Mouse (Mus musculus): Measurements from ENCODE around the gene Gm45062. TPM values are rescaled to one million over a fixed set of nuclear protein-coding genes. Genes with fewer than 3 reads are reported as not detected.
"Not testable (repeated sequence)": the region's sequence is repeated elsewhere in the genome, so short reads cannot be mapped to it uniquely, and the experiment has no call there.

Gene Gm45062
- polyA plus RNA-seq, 1 experiment from 2014 or later, result 10.9 TPM

GRCm38 (mm10) chr6:8283255-8283654, 24.0 kb downstream of the Gm45062 start:
- Histone ChIP-seq H3K36me3 (replicated peaks) (no peaks in the 10 kb centered on the region), H3K27ac (no peak overlapping the region), H3K4me3 (no peak overlapping the region), H3K27me3 (replicated peaks) (no peaks in the 10 kb centered on the region), H3K4me1 (no peaks in the 10 kb centered on the region), H3K9me3 (no peaks in the 10 kb centered on the region), H3K9ac (no peak overlapping the region), H3K4me2 (no peak overlapping the region)
- no peak for ATAC-seq (replicated peaks)
- WGBS, result 75% methylated on average over 4 of the region's 4 CpGs

DNA sequence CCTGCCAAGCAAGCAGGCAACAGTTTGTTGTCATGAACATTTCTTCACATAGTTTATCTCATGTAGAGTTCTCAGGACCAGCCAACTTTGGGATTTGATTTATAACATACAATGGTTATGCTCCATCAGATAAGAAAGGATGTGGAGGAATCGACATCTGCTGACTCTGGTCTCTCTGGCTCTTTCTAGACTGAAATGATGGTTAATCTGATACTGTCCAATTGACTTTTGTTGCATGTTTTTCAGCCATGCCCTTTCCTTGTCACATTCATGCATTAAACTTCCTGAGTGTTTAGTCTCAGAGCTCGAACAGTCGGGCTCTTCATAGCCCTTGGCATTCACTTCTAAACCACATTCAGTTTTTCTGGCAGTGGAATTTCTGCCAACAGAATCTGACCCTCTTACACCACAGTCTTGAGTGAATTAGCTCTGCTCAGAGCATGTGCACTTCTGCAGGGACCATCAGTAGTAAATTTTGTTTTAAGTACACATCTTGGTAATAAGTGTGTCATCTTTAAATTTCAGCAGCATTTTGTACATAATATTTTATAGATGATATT, 26.2 kb downstream of the Gm45062 start:
- Histone ChIP-seq H3K9me3 (no peaks in the 10 kb centered on the region), H3K27me3 (replicated peaks) (no peaks in the 10 kb centered on the region), H3K4me2 (no peak overlapping the region), H3K9ac (no peak overlapping the region), H3K27ac (no peak overlapping the region), H3K4me1 (no peaks in the 10 kb centered on the region), H3K36me3 (replicated peaks) (no peaks in the 10 kb centered on the region), H3K4me3 (no peak overlapping the region)
- 79% methylated on average over 3 of the region's 3 CpGs for WGBS
- no peak for ATAC-seq (replicated peaks)

GRCm38 (mm10) chr6:8286146-8286545, 26.9 kb downstream of the Gm45062 start:
- H3K27ac ChIP-seq, result no peak overlapping the region
- H3K9me3 ChIP-seq, result no peaks in the 10 kb centered on the region
- H3K4me2 ChIP-seq, result no peak overlapping the region
- H3K27me3 ChIP-seq (replicated peaks), result no peaks in the 10 kb centered on the region
- H3K4me3 ChIP-seq, result no peak overlapping the region
- no peaks in the 10 kb centered on the region for H3K4me1 ChIP-seq
- WGBS, result 96% methylated on average over 3 of the region's 3 CpGs
- H3K36me3 ChIP-seq (replicated peaks), result no peaks in the 10 kb centered on the region
- H3K9ac ChIP-seq, result no peak overlapping the region
- ATAC-seq (replicated peaks), result no peak

DNA sequence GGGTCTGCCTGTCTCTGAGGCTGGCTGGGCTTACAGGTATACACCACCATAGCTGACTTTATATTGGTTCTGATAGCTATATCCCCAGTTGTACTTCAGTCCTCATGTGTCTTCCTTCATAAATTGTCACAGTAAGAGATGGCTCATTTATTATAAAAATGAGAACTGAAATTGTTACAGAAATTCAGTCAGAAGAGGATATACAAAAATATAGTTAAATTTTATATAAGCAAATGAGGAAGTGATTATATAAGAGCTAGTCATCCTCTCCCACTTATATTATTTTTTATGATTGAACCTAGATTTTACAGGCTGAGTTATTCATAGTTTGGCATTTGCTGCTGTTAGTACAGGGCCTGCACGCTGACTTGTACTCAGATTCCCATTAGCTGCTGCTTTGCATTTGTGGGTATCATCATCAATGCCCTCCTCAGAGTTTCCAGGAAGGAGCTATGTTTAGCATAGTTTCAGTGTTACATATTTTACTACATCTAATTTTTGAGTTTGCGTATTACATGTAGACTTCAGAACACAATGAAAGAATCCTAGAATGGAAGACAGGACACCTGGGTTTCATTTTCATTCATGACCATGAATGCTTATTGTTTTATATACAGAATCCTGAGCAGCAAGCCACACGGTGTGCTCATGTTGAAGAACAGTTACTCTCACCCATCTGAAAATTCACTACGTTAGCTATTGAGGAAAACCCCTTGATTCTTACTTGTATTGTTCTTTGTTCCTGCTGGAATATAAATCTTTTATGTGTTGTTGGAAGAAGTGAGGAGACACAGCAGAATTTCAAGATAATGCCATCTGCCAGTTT, 29.7 kb downstream of the Gm45062 start:
- Histone ChIP-seq H3K4me2 (no peak overlapping the region), H3K9me3 (no peaks in the 10 kb centered on the region), H3K27me3 (replicated peaks) (no peaks in the 10 kb centered on the region), H3K4me1 (no peaks in the 10 kb centered on the region), H3K9ac (no peak overlapping the region), H3K36me3 (replicated peaks) (no peaks in the 10 kb centered on the region), H3K4me3 (no peak overlapping the region), H3K27ac (no peak overlapping the region)
- no peak for ATAC-seq (replicated peaks)
- 76% methylated on average over 4 of the region's 4 CpGs for WGBS

DNA sequence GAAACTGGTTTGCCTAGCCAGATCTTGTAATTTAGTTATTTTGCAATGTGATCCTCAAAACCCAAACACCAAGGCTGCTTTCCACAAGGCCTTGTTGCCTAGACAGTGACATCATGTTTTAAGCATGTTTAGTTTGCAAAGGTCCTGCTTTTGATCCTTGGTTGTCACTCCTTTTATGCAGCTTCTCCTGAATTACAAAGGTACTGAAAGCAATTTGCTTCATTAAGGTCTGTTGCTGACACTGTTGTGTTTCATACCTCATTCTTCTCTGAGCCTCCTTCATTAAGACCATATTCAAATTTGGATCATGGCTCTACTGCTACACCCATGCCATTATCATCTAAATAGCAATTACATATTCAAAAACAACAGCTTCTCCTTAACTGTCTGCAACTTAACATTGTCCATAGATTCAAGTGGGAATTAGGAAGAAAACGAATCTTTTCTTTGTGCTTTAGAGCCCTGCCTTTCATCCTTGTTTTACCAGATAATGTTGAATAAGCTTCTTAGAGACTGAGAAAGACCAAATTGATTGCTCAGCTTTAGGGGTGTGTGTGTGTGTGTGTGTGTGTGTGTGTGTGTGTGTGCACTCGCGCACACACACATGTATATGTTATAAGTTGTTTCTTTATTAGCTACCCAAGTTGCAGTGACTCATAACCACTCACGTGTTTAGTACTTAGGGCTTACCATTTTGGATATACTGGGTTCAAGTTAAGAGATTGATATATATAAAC, 35.0 kb downstream of the Gm45062 start:
- Histone ChIP-seq H3K27ac (no peak overlapping the region), H3K4me1 (no peaks in the 10 kb centered on the region), H3K36me3 (replicated peaks) (no peaks in the 10 kb centered on the region), H3K4me2 (no peak overlapping the region), H3K9me3 (no peaks in the 10 kb centered on the region), H3K27me3 (replicated peaks) (no peaks in the 10 kb centered on the region), H3K9ac (no peak overlapping the region), H3K4me3 (no peak overlapping the region)
- 66% methylated on average over 4 of the region's 4 CpGs for WGBS
- no peak for ATAC-seq (replicated peaks)

- ATAC-seq (replicated peaks), result peak; percentile 56; the same call in 1 of the 2 replicates
- Histone ChIP-seq H3K9ac (no peak overlapping the region), H3K27me3 (replicated peaks) (no peaks in the 10 kb centered on the region), H3K9me3 (no peaks in the 10 kb centered on the region), H3K4me2 (no peak overlapping the region), H3K36me3 (replicated peaks) (no peaks in the 10 kb centered on the region), H3K4me3 (no peak overlapping the region), H3K4me1 (no peaks in the 10 kb centered on the region), H3K27ac (no peak overlapping the region)
- 65% methylated on average over 6 of the region's 6 CpGs for WGBS
These were observed 40.0 kb downstream of the Gm45062 start for GRCm38 (mm10) chr6:8299066-8299863.

DNA sequence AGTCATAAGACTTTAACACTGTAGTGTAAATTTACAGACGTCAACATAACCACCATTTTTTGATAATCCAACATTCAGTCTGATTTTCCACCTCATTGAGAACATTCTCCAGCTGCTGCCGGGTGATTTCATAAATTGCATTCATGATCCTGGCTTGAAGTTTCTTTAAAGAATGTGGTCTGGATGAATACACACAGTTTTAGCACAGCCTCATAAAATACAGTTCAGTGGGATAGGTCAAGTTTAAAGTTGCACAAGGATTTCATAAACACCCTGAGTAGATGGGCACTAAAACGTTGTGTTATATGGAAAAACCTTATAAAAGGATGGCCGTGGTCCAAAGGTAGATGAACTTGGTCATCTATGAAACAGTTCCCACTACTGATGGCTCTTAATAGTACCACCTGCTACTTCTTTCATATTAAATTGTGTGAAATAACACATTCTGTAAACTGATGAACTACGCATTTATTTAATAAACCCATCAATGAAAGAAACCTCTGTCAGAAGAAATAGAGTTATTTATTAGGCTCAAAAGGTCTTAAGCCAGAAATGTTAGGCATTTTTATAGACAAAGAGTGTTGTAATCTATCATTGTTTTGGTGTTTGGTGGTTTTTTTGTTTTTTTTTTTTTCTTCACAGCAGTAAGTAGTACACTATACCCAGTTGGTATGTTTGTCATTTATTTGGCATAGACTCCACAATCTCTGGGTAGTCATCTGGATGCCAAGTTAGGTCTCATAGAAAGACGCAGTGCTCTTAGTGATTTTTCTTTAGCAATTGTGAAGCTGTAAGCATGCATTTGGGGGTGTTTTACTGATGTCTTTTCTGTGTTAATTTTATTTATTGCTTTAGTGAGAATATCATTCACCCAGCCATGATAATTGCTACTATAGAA, 48.9 kb downstream of the Gm45062 start:
- Histone ChIP-seq H3K4me3 (no peak overlapping the region), H3K27ac (no peak overlapping the region), H3K36me3 (replicated peaks) (no peaks in the 10 kb centered on the region), H3K9me3 (no peaks in the 10 kb centered on the region), H3K9ac (no peak overlapping the region), H3K4me1 (no peaks in the 10 kb centered on the region), H3K4me2 (no peak overlapping the region), H3K27me3 (replicated peaks) (no peaks in the 10 kb centered on the region)
- ATAC-seq (replicated peaks), result no peak
- 79% methylated on average over 6 of the region's 6 CpGs for WGBS

DNA sequence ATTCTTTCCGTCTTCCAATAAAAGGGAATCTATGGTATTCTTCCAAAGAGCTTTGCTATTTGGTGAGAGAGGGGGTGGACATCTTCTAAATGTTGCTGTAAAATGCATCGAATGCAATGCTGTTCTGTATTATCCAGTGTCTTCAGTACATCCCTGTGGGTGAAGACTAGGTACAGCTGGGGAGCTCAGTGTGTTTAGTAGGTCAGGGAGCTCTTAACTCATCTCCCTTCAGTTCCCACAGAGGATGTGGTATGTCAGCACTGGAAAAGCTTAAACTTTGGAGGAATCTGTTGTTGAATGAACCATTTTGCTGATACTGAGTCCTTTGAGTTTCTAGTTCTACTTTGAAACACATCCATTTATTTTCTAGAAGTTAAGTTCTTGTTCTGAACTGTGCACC, 53.3 kb downstream of the Gm45062 start:
- Histone ChIP-seq H3K27me3 (replicated peaks) (no peaks in the 10 kb centered on the region), H3K36me3 (replicated peaks) (no peaks in the 10 kb centered on the region), H3K4me1 (no peaks in the 10 kb centered on the region), H3K9ac (no peak overlapping the region), H3K4me2 (no peak overlapping the region), H3K9me3 (no peaks in the 10 kb centered on the region), H3K4me3 (no peak overlapping the region), H3K27ac (no peak overlapping the region)
- no peak for ATAC-seq (replicated peaks)
- WGBS, result 91% methylated on average over 2 of the region's 2 CpGs

- no peak overlapping the region for H3K9ac ChIP-seq
- no peaks in the 10 kb centered on the region for H3K27me3 ChIP-seq (replicated peaks)
- H3K36me3 ChIP-seq (replicated peaks), result no peaks in the 10 kb centered on the region
- no peaks in the 10 kb centered on the region for H3K9me3 ChIP-seq
- no peak overlapping the region for H3K4me2 ChIP-seq
- no peaks in the 10 kb centered on the region for H3K4me1 ChIP-seq
- no peak overlapping the region for H3K27ac ChIP-seq
- no peak for ATAC-seq (replicated peaks)
- H3K4me3 ChIP-seq, result no peak overlapping the region
These were observed 57.0 kb downstream of the Gm45062 start for GRCm38 (mm10) chr6:8316201-8316600.

- Histone ChIP-seq H3K36me3 (replicated peaks) (no peaks in the 10 kb centered on the region), H3K27me3 (replicated peaks) (no peaks in the 10 kb centered on the region)
- WGBS, result 96% methylated on average over 2 of the region's 2 CpGs
These were observed 60.3 kb downstream of the Gm45062 start for GRCm38 (mm10) chr6:8319591-8319990.

DNA sequence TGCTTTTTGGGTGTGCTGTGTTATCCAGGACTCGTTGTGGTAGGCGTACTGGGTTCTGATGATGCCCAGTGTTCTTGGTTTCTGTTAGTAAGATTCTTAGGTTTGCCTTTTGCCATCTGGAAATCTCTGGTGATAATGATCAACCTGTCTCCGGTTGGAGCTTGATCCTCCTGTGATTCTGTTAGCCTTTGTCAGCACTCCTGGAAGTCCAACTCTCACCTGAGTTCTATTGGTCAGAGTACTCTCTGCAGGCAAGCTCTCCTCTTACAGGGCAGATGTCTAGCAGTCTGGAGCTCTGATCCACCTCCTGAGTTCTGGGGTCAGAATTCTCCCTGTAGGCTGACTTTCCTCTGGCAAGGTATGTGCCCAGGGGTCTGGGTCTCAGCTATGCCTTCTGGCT, 72.2 kb downstream of the Gm45062 start:
- H3K36me3 ChIP-seq (replicated peaks); H3K27ac ChIP-seq; H3K4me3 ChIP-seq; H3K9me3 ChIP-seq; ATAC-seq (replicated peaks); H3K4me2 ChIP-seq; H3K27me3 ChIP-seq (replicated peaks); H3K4me1 ChIP-seq; H3K9ac ChIP-seq: not testable (repeated sequence)
- WGBS, result 97% methylated on average over 3 of the region's 3 CpGs

More at GRCm38 (mm10) chr6:8319591-8319990, 60.3 kb downstream of the Gm45062 start:
- no peaks in the 10 kb centered on the region for H3K9me3 ChIP-seq
- H3K4me2 ChIP-seq, result no peak overlapping the region
- H3K9ac ChIP-seq, result no peak overlapping the region
- H3K27ac ChIP-seq, result no peak overlapping the region
- ATAC-seq (replicated peaks), result no peak
- no peaks in the 10 kb centered on the region for H3K4me1 ChIP-seq
- no peak overlapping the region for H3K4me3 ChIP-seq

Data from midbrain, embryonic 15.5 days (tissue).